Mouse (Mus musculus) spleen, postnatal 4 days (tissue): ENCODE results near the gene Wdr20.

Experiments used
- DNase-seq, 2 experiments: peaks; one replicate each; pipeline ENCODE4 v3.0.0; 2022; ENCODE audit warnings: low spot score in 2 of 2

Gene Wdr20

GRCm38 (mm10) chr12:110777853-110778252 is 40.1 kb downstream of the Wdr20 start:
- no peak for DNase-seq

- DNase-seq = no peak
These were observed 41.6 kb downstream of the Wdr20 start for GRCm38 (mm10) chr12:110779296-110779695.

- no peak for DNase-seq
These were observed 43.4 kb downstream of the Wdr20 start for GRCm38 (mm10) chr12:110781181-110781580.

GRCm38 (mm10) chr12:110782278-110782677 is 44.5 kb downstream of the Wdr20 start:
- no peak for DNase-seq

GRCm38 (mm10) chr12:110784211-110784610 is 46.5 kb downstream of the Wdr20 start:
- no peak for DNase-seq

- DNase-seq = no peak
These were observed 48.5 kb downstream of the Wdr20 start for GRCm38 (mm10) chr12:110786243-110786642.

GRCm38 (mm10) chr12:110790580-110790979 is 52.8 kb downstream of the Wdr20 start:
- DNase-seq = no peak

- DNase-seq = no peak
These were observed 53.3 kb downstream of the Wdr20 start for GRCm38 (mm10) chr12:110791026-110791425.

GRCm38 (mm10) chr12:110795035-110795434 is 57.3 kb downstream of the Wdr20 start:
- no peak for DNase-seq

- DNase-seq = no peak
These were observed 59.0 kb downstream of the Wdr20 start for GRCm38 (mm10) chr12:110796748-110797147.

- no peak for DNase-seq
These were observed 59.5 kb downstream of the Wdr20 start for GRCm38 (mm10) chr12:110797202-110797601.

- no peak for DNase-seq
These were observed 60.2 kb downstream of the Wdr20 start for GRCm38 (mm10) chr12:110797842-110798431.

- no peak for DNase-seq
These were observed 61.5 kb downstream of the Wdr20 start for GRCm38 (mm10) chr12:110799226-110799625.

- DNase-seq = no peak
These were observed 64.2 kb downstream of the Wdr20 start for GRCm38 (mm10) chr12:110801876-110802464.

GRCm38 (mm10) chr12:110802674-110803297 is 65.0 kb downstream of the Wdr20 start:
- DNase-seq = no peak

- DNase-seq = no peak
These were observed 66.5 kb downstream of the Wdr20 start for GRCm38 (mm10) chr12:110804261-110804660.

GRCm38 (mm10) chr12:110806301-110806970 is 68.7 kb downstream of the Wdr20 start:
- DNase-seq = no peak

- DNase-seq = no peak
These were observed 70.7 kb downstream of the Wdr20 start for GRCm38 (mm10) chr12:110808430-110808829.

- DNase-seq = no peak
These were observed 71.1 kb downstream of the Wdr20 start for GRCm38 (mm10) chr12:110808848-110809247.

- DNase-seq = no peak
These were observed 75.4 kb downstream of the Wdr20 start for GRCm38 (mm10) chr12:110813132-110813531.

GRCm38 (mm10) chr12:110813624-110814023 is 75.9 kb downstream of the Wdr20 start:
- DNase-seq = no peak

- no peak for DNase-seq
These were observed 77.2 kb downstream of the Wdr20 start for GRCm38 (mm10) chr12:110814924-110815323.

- no peak for DNase-seq
These were observed 79.1 kb downstream of the Wdr20 start for GRCm38 (mm10) chr12:110816833-110817232.
